Mouse (Mus musculus) liver, embryonic 14.5 days (tissue): Measurements from ENCODE around the gene Coasy. TPM values are rescaled to one million over a fixed set of nuclear protein-coding genes. Genes with fewer than 3 reads are reported as not detected.
A peak's percentile ranks its signal among the peaks of the same experiment; 100 is the strongest.

ENCODE experiments used
- ATAC-seq: fragments of 200-750 bp; cut with Nextera tagmentation; 2 replicates; pipeline ENCODE4 v1.8.0; 2017; ENCODE audit warnings: moderate number of reproducible peaks, mild to moderate bottlenecking, moderate library complexity; ENCODE audit not compliant: insufficient read depth
- DNase-seq, 3 experiments: peaks; one replicate each; pipeline ENCODE4 v3.0.0-alpha.2; 2012 to 2013; ENCODE audit warnings: low read depth in 3 of 3, low spot score in 3 of 3
- H3K27ac ChIP-seq: fragments of 300-500 bp; sonication (generic); 2 replicates; pipeline ENCODE4 v1.5.1; 2014; ENCODE audit warnings: moderate library complexity, mild to moderate bottlenecking, control low read depth, inconsistent platforms
- H3K27me3 ChIP-seq: fragments of 300-500 bp; sonication (generic); 2 replicates; pipeline ENCODE4 v1.6.1; 2014; ENCODE audit warnings: mild to moderate bottlenecking, low read length, moderate library complexity; ENCODE audit not compliant: control insufficient read depth, insufficient read depth
- H3K36me3 ChIP-seq: fragments of 300-500 bp; sonication (generic); replicated peaks from 2 replicates; pipeline ENCODE4 v1.6.1; 2014; ENCODE audit warnings: low read depth; ENCODE audit not compliant: control insufficient read depth, insufficient read depth
- H3K4me1 ChIP-seq, 2 experiments: fragments of 200-500 bp in 1 of 2; fragments of 300-500 bp in 1 of 2; sonication (generic) in 1 of 2; replicated peaks; 2 replicates each; pipeline ENCODE4 v1.6.1; 2012 to 2014; ENCODE audit warnings: antibody characterized with exemption in 1 of 2, inconsistent platforms in 1 of 2, low read length in 1 of 2; ENCODE audit not compliant: control insufficient read depth in 2 of 2, insufficient read depth in 2 of 2
- H3K4me2 ChIP-seq: fragments of 300-500 bp; sonication (generic); 2 replicates; pipeline ENCODE4 v1.6.1; 2014; ENCODE audit warnings: low read depth, mild to moderate bottlenecking, control low read depth, moderate library complexity
- H3K4me3 ChIP-seq, 2 experiments: fragments of 200-500 bp in 1 of 2; fragments of 300-500 bp in 1 of 2; sonication (generic) in 1 of 2; 2 replicates each; pipeline ENCODE4 v1.5.1; 2012 to 2014; ENCODE audit warnings: low read depth in 2 of 2, low read length in 2 of 2, mild to moderate bottlenecking in 2 of 2, control low read depth in 1 of 2, inconsistent platforms in 1 of 2, moderate library complexity in 1 of 2; ENCODE audit not compliant: insufficient read depth in 1 of 2
- H3K9ac ChIP-seq: fragments of 300-500 bp; sonication (generic); replicated peaks from 2 replicates; pipeline ENCODE4 v1.6.1; 2014; ENCODE audit warnings: mild to moderate bottlenecking, control low read depth, moderate library complexity
- H3K9me3 ChIP-seq: fragments of 300-500 bp; sonication (generic); 2 replicates; pipeline ENCODE4 v1.6.1; 2016; ENCODE audit warnings: low read length, mixed read lengths; ENCODE audit not compliant: control insufficient read depth
- CTCF ChIP-seq: IDR thresholded peaks from 2 replicates; pipeline ENCODE4 v1.5.1; 2016; ENCODE audit warnings: antibody characterized with exemption, low read depth, control low read depth
- EP300 ChIP-seq: IDR thresholded peaks from 2 replicates; pipeline ENCODE4 v1.6.1; 2016; ENCODE audit warnings: antibody characterized with exemption, low read depth
- WGBS: fragments of 180-500 bp; shearing (Covaris S2); extraction: QIAGEN DNeasy Blood & Tissue Kit; methylation state at CpG from one replicate; pipeline ENCODE4 v1.1.7; 2014; ENCODE audit not compliant: insufficient replicate concordance; 5-methylcytosine and 5-hydroxymethylcytosine counted together
- polyA plus RNA-seq, 2 experiments: library from polyadenylated mRNA; depleted of rRNA in 1 of 2; stranded (reverse) in 1 of 2; unstranded in 1 of 2; fragments of >200 nt; fragmentation: Nextera tagmentation in 1 of 2; extraction: Ambion mirVana in 1 of 2; gene quantifications; 2 replicates each; pipeline versions ENCODE4 v1.2.1 to v1.2.3; 2012 to 2014

Coasy gene
- polyA plus RNA-seq, 2 experiments: 16.2 to 17.7 TPM

DNA sequence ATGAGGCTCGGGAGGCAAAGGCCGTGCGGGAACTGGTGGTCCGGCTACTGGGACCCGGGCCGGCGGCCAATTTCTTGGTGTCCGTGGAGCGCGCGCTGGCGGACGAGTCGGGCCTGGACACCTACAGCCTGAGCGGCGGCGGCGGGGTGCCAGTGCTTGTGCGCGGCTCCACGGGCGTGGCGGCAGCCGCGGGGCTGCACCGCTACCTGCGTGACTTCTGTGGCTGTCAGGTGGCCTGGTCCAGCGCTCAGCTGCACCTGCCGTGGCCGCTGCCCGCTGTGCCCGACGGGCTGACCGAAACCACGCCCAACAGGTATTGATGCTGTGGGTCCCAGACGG is 12.2 kb upstream of the Coasy start:
- peaks cover 10% of the 10 kb centered on the region for H3K27me3 ChIP-seq
- ATAC-seq (peak; percentile 72), DNase-seq (no peak)
- TF ChIP-seq EP300 (no peak), CTCF (no peak)
- peak overlapping the region; percentile 70 for H3K4me2 ChIP-seq
- H3K36me3 ChIP-seq: no peaks in the 10 kb centered on the region
- H3K27ac ChIP-seq: no peak overlapping the region
- H3K9me3 ChIP-seq: no peaks in the 10 kb centered on the region
- H3K9ac ChIP-seq: peak overlapping the region; percentile 51
- peak overlapping the region; percentile 64 to 70 for H3K4me3 ChIP-seq
- peaks cover 14 to 25% of the 10 kb centered on the region in 2 experiments for H3K4me1 ChIP-seq
- WGBS: under 1% methylated on average over 36 of the region's 36 CpGs

DNA sequence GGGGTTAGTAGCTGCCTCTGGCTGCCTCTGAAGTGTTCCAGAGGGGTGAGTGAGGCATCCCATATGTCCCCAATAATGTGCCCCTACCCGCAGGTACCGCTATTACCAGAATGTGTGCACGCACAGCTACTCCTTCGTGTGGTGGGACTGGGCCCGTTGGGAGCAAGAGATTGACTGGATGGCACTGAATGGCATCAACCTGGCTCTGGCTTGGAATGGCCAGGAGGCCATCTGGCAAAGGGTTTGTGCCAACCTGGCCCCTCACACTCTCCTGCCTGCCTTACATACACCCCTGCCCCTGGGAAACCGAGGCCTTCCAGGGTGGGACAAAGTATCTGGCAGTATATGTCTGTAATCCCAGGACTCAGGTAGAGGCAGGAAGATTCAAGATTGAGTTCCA is 11.4 kb upstream of the Coasy start:
- Histone ChIP-seq H3K9ac (no peak overlapping the region), H3K4me1 (peaks cover 11 to 18% of the 10 kb centered on the region in 2 experiments), H3K27me3 (peaks cover 10% of the 10 kb centered on the region), H3K36me3 (no peaks in the 10 kb centered on the region), H3K9me3 (no peaks in the 10 kb centered on the region), H3K27ac (no peak overlapping the region), H3K4me2 (no peak overlapping the region), H3K4me3 (no peak overlapping the region)
- DNase-seq: no peak
- no peak for ATAC-seq
- WGBS: 67% methylated on average over 6 of the region's 6 CpGs
- no peak for TF ChIP-seq EP300
- no peak for TF ChIP-seq CTCF

DNA sequence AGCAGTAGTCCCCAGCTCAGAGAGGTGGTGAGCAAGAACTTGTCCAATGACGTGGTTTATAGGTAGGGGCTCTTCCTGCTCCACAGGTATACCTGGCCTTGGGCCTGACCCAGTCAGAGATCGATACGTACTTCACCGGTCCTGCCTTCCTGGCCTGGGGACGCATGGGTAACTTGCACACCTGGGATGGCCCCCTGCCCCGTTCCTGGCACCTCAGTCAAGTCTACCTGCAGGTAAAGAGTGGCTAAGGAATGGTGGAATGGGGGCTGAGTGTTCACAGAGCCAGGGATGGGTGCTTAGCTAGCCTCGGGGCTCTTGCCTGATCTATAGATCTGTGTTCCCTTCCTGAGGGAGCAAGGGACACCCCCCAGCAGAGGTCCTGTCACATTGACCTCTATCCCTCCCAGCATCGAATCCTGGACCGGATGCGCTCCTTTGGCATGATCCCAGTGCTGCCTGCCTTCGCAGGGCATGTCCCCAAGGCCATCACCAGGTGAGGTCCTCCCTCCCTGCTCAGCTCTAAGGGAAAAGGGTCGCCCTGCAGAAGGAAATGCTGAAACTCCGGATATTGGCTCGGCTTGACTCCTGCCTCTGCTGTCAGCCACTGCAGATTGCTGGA is 10.4 kb upstream of the Coasy start:
- TF ChIP-seq EP300: no peak
- no peak for TF ChIP-seq CTCF
- Histone ChIP-seq H3K4me2 (no peak overlapping the region), H3K9ac (no peak overlapping the region), H3K36me3 (no peaks in the 10 kb centered on the region), H3K4me1 (peaks cover 5 to 9% of the 10 kb centered on the region in 2 experiments), H3K9me3 (no peaks in the 10 kb centered on the region), H3K4me3 (no peak overlapping the region), H3K27me3 (peaks cover 10% of the 10 kb centered on the region), H3K27ac (no peak overlapping the region)
- DNase-seq: no peak
- ATAC-seq: no peak
- WGBS: 68% methylated on average over 14 of the region's 14 CpGs

DNA sequence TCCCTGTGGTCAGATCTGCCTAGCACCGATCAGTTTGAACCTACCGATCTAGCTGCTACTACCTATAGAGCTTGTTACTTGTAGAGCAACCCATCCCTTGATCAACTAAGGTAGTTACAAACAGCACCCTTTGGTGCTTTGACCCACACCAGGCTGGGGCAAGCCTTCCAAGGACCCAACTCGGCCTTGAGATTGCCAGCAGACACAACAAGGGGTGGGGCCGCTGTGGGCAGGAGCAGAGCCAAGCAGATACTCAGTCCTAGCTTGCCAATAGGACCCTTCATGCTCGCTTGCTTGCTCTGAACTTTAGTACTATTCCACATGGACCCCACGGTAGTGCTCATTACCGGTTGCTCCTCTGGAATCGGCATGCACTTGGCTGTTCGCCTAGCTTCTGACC is 4.2 kb upstream of the Coasy start, which contains the start of gene Hsd17b1:
Hsd17b1 (plus strand) TSS at position 291 of the 400 bp plus-strand sequence.
- no peak within 1 kb of the TSS for H3K27ac ChIP-seq
- no peaks in the 10 kb centered on the region for H3K9me3 ChIP-seq
- 66% methylated on average over 9 of the region's 9 CpGs for WGBS
- no peak within 1 kb of the TSS for H3K4me3 ChIP-seq
- H3K27me3 ChIP-seq: peaks cover 39% of the 10 kb centered on the region
- peaks cover 9 to 12% of the 10 kb centered on the region in 2 experiments for H3K4me1 ChIP-seq
- DNase-seq (no peak), ATAC-seq (no peak)
- H3K4me2 ChIP-seq: no peak within 1 kb of the TSS
- H3K36me3 ChIP-seq: no peaks in the 10 kb centered on the region
- TF ChIP-seq CTCF: no peak
- no peak for TF ChIP-seq EP300
- no peak within 1 kb of the TSS for H3K9ac ChIP-seq

DNA sequence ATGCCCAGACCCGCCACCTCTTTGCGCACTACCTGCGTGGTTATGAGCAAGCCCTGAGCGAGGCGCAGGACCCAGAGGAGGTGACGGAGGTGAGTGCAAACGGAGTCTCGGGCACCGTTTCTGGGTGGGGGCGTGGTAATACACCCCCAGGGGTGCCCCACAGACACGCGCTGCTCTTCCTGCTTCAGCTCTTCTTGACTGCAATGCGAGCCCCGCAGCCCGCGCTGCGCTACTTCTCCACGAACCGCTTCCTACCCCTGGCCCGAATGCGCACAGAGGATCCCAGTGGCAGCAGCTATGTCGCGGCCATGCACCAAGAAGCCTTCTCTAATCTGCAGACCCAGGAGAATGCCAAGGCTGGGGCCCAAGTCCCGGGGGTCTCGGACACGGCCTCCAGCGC is 2.6 kb upstream of the Coasy start:
- ATAC-seq (no peak), DNase-seq (no peak)
- Histone ChIP-seq H3K9me3 (no peaks in the 10 kb centered on the region), H3K4me3 (peak overlapping the region in 1 of 2 experiments; percentile 6; a peak in 1 of 4 replicates), H3K36me3 (no peaks in the 10 kb centered on the region), H3K27ac (no peak overlapping the region), H3K9ac (no peak overlapping the region), H3K27me3 (peaks cover 39% of the 10 kb centered on the region), H3K4me1 (peaks cover 15 to 18% of the 10 kb centered on the region in 2 experiments), H3K4me2 (peak overlapping the region; percentile 31)
- WGBS: 7% methylated on average over 27 of the region's 27 CpGs
- TF ChIP-seq CTCF (no peak), EP300 (no peak)
